Mouse (Mus musculus): ENCODE data around the gene Bin2. TPM values are rescaled to one million over a fixed set of nuclear protein-coding genes. Genes with fewer than 3 reads are reported as not detected.

Gene Bin2
- polyA plus RNA-seq, 1 experiment = 101 TPM

- H3K27me3 ChIP-seq (ENCODE audit: control insufficient read depth, insufficient read depth, low read length) = no peaks in the 10 kb centered on the region
- H3K36me3 ChIP-seq (ENCODE audit: control insufficient read depth, insufficient read depth, low read length) = no peaks in the 10 kb centered on the region
- DNase-seq (ENCODE audit: low read depth in 1 of 2, low spot score in 2 of 2) = peak in 1 of 2 experiments; percentile 39
- no peak for TF ChIP-seq POLR2A (IDR thresholded peaks at IDR 0.05; ENCODE audit: low read depth, low read length)
- no peak for TF ChIP-seq CTCF (IDR thresholded peaks at IDR 0.05; ENCODE audit: extremely low read depth, insufficient read depth, insufficient read length, insufficient replicate concordance)
- peak within 1 kb of the TSS; percentile 71 for H3K27ac ChIP-seq (ENCODE audit: insufficient read depth, low read length)
- peaks cover 7% of the 10 kb centered on the region for H3K4me1 ChIP-seq (ENCODE audit: control insufficient read depth, insufficient read depth, insufficient read length)
- peak within 1 kb of the TSS; percentile 78 for H3K4me3 ChIP-seq (ENCODE audit: extremely low read depth, insufficient read depth, insufficient read length)
- 1% methylated on average over 56 of the region's 76 CpGs for WGBS
These were observed 69.9 kb downstream of the Bin2 start, which contains the start of gene Pou6f1 for GRCm38 (mm10) chr15:100599276-100600046. Gene Pou6f1 (minus strand): TSS chr15:100599984.

- no peaks in the 10 kb centered on the region for H3K27me3 ChIP-seq (ENCODE audit: control insufficient read depth, insufficient read depth, low read length)
- peak in 1 of 2 experiments; percentile 19 for DNase-seq (ENCODE audit: low read depth in 1 of 2, low spot score in 2 of 2)
- no peaks in the 10 kb centered on the region for H3K36me3 ChIP-seq (ENCODE audit: control insufficient read depth, insufficient read depth, low read length)
- peaks cover 7% of the 10 kb centered on the region for H3K4me1 ChIP-seq (ENCODE audit: control insufficient read depth, insufficient read depth, insufficient read length)
- no peak for TF ChIP-seq CTCF (IDR thresholded peaks at IDR 0.05; ENCODE audit: extremely low read depth, insufficient read depth, insufficient read length, insufficient replicate concordance)
- TF ChIP-seq POLR2A (IDR thresholded peaks at IDR 0.05; ENCODE audit: low read depth, low read length) = no peak
- H3K27ac ChIP-seq (ENCODE audit: insufficient read depth, low read length) = peak overlapping the region; percentile 71
- 3% methylated on average over 12 of the region's 12 CpGs for WGBS
- peak overlapping the region; percentile 78 for H3K4me3 ChIP-seq (ENCODE audit: extremely low read depth, insufficient read depth, insufficient read length)
These were observed 70.5 kb downstream of the Bin2 start for GRCm38 (mm10) chr15:100598883-100599275.

GRCm38 (mm10) chr15:100598287-100598882, 71.0 kb downstream of the Bin2 start:
- Histone ChIP-seq H3K4me3 (ENCODE audit: extremely low read depth, insufficient read depth, insufficient read length) (peak overlapping the region; percentile 78), H3K36me3 (ENCODE audit: control insufficient read depth, insufficient read depth, low read length) (no peaks in the 10 kb centered on the region), H3K4me1 (ENCODE audit: control insufficient read depth, insufficient read depth, insufficient read length) (peaks cover 7% of the 10 kb centered on the region), H3K27ac (ENCODE audit: insufficient read depth, low read length) (peak overlapping the region; percentile 71), H3K27me3 (ENCODE audit: control insufficient read depth, insufficient read depth, low read length) (no peaks in the 10 kb centered on the region)
- WGBS = 18% methylated on average over 9 of the region's 9 CpGs
- no peak for TF ChIP-seq CTCF (IDR thresholded peaks at IDR 0.05; ENCODE audit: extremely low read depth, insufficient read depth, insufficient read length, insufficient replicate concordance)
- no peak for TF ChIP-seq POLR2A (IDR thresholded peaks at IDR 0.05; ENCODE audit: low read depth, low read length)
- DNase-seq (ENCODE audit: low read depth in 1 of 2, low spot score in 2 of 2) = no peak

- Histone ChIP-seq H3K27me3 (ENCODE audit: control insufficient read depth, insufficient read depth, low read length) (no peaks in the 10 kb centered on the region), H3K4me3 (ENCODE audit: extremely low read depth, insufficient read depth, insufficient read length) (no peak overlapping the region), H3K4me1 (ENCODE audit: control insufficient read depth, insufficient read depth, insufficient read length) (no peaks in the 10 kb centered on the region), H3K27ac (ENCODE audit: insufficient read depth, low read length) (no peak overlapping the region), H3K36me3 (ENCODE audit: control insufficient read depth, insufficient read depth, low read length) (no peaks in the 10 kb centered on the region)
- DNase-seq (ENCODE audit: low read depth in 1 of 2, low spot score in 2 of 2) = no peak
- 82% methylated on average over 6 of the region's 6 CpGs for WGBS
- no peak for TF ChIP-seq CTCF (IDR thresholded peaks at IDR 0.05; ENCODE audit: extremely low read depth, insufficient read depth, insufficient read length, insufficient replicate concordance)
- TF ChIP-seq POLR2A (IDR thresholded peaks at IDR 0.05; ENCODE audit: low read depth, low read length) = no peak
These were observed 76.5 kb downstream of the Bin2 start for GRCm38 (mm10) chr15:100592817-100593216.

Other genes starting within 250 kb of the Bin2 start
- 0.04 TPM in 1 of 2 replicates, not detected in the other for gene Gm5475, start 247.4 kb downstream of the Bin2 start, polyA plus RNA-seq (2012; rRNA removed)
- gene Slc11a2, start 244.5 kb downstream of the Bin2 start, polyA plus RNA-seq (2012; rRNA removed) = 24.9 and 27.4 TPM in 2 replicates
- 35.4 and 41.9 TPM in 2 replicates for gene Letmd1, start 200.5 kb downstream of the Bin2 start, polyA plus RNA-seq (2012; rRNA removed)
- gene Csrnp2, start 174.1 kb downstream of the Bin2 start, polyA plus RNA-seq (2012; rRNA removed) = 1.7 and 2.0 TPM in 2 replicates
- 3.8 and 4.5 TPM in 2 replicates for gene Tfcp2, start 117.5 kb downstream of the Bin2 start, polyA plus RNA-seq (2012; rRNA removed)
- 31.8 and 38.4 TPM in 2 replicates for gene Pou6f1, start 69.6 kb downstream of the Bin2 start, polyA plus RNA-seq (2012; rRNA removed)
- gene Dazap2, start 54.2 kb downstream of the Bin2 start, polyA plus RNA-seq (2012; rRNA removed) = 612 and 971 TPM in 2 replicates
- gene Smagp, start 32.6 kb downstream of the Bin2 start, polyA plus RNA-seq (2012; rRNA removed) = 29.2 and 33.1 TPM in 2 replicates
- gene Cela1, start 18.4 kb upstream of the Bin2 start, polyA plus RNA-seq (2012; rRNA removed) = 5,688 and 5,726 TPM in 2 replicates
- gene Galnt6, start 59.8 kb upstream of the Bin2 start, polyA plus RNA-seq (2012; rRNA removed) = 13.9 and 16.1 TPM in 2 replicates
- gene Slc4a8, start 92.2 kb upstream of the Bin2 start, polyA plus RNA-seq (2012; rRNA removed) = 11.0 and 13.9 TPM in 2 replicates
- 0.35 and 0.54 TPM in 2 replicates for gene Scn8a, start 200.3 kb upstream of the Bin2 start, polyA plus RNA-seq (2012; rRNA removed)